Mouse (Mus musculus): Measurements from ENCODE around the gene Gyg.
"Not testable (repeated sequence)": the region's sequence is repeated elsewhere in the genome, so short reads cannot be mapped to it uniquely, and the experiment has no call there.

Gene Gyg

GRCm38 (mm10) chr3:20131350-20131720 is 23.8 kb downstream of the Gyg start:
- DNase-seq (ENCODE audit: low read depth, low spot score): no peak

- no peak for DNase-seq (ENCODE audit: low read depth, low spot score)
These were observed 24.4 kb downstream of the Gyg start for GRCm38 (mm10) chr3:20130456-20131349.

GRCm38 (mm10) chr3:20129491-20129890 is 25.6 kb downstream of the Gyg start:
- DNase-seq (ENCODE audit: low read depth, low spot score): no peak

- no peak for DNase-seq (ENCODE audit: low read depth, low spot score)
These were observed 28.0 kb downstream of the Gyg start for GRCm38 (mm10) chr3:20127047-20127595.

GRCm38 (mm10) chr3:20125604-20126003 is 29.5 kb downstream of the Gyg start:
- DNase-seq (ENCODE audit: low read depth, low spot score): no peak

GRCm38 (mm10) chr3:20121582-20121981 is 33.5 kb downstream of the Gyg start:
- DNase-seq (ENCODE audit: low read depth, low spot score): not testable (repeated sequence)

- peak; percentile 36 for DNase-seq (ENCODE audit: low read depth, low spot score)
These were observed 35.4 kb downstream of the Gyg start for GRCm38 (mm10) chr3:20119686-20120244.

- DNase-seq (ENCODE audit: low read depth, low spot score): no peak
These were observed 36.0 kb downstream of the Gyg start for GRCm38 (mm10) chr3:20119044-20119591.

GRCm38 (mm10) chr3:20111913-20112312 is 43.2 kb downstream of the Gyg start:
- no peak for DNase-seq (ENCODE audit: low read depth, low spot score)

GRCm38 (mm10) chr3:20108881-20109280 is 46.2 kb downstream of the Gyg start:
- no peak for DNase-seq (ENCODE audit: low read depth, low spot score)

GRCm38 (mm10) chr3:20104776-20105175 is 50.3 kb downstream of the Gyg start:
- DNase-seq (ENCODE audit: low read depth, low spot score): no peak

GRCm38 (mm10) chr3:20104318-20104717 is 50.8 kb downstream of the Gyg start:
- DNase-seq (ENCODE audit: low read depth, low spot score): no peak

- no peak for DNase-seq (ENCODE audit: low read depth, low spot score)
These were observed 51.3 kb downstream of the Gyg start for GRCm38 (mm10) chr3:20103830-20104229.

- no peak for DNase-seq (ENCODE audit: low read depth, low spot score)
These were observed 73.0 kb downstream of the Gyg start for GRCm38 (mm10) chr3:20082161-20082560.

- no peak for DNase-seq (ENCODE audit: low read depth, low spot score)
These were observed 78.7 kb downstream of the Gyg start for GRCm38 (mm10) chr3:20076145-20077053.

All from WW6 (cell line).